Mouse (Mus musculus) stomach, embryonic 14.5 days (tissue): ENCODE measurements around the gene Ccnt1. TPM values are rescaled to one million over a fixed set of nuclear protein-coding genes. Genes with fewer than 3 reads are reported as not detected.

Source experiments
- ATAC-seq: fragments of 200-750 bp; cut with Nextera tagmentation; 2 replicates; pipeline ENCODE4 v1.8.0; 2017; ENCODE audit warnings: low read depth, moderate TSS enrichment; ENCODE audit not compliant: insufficient number of reproducible peaks, insufficient read depth, low FRiP score
- H3K27ac ChIP-seq: fragments of 300-500 bp; sonication (generic); 2 replicates; pipeline ENCODE4 v1.5.1; 2014; ENCODE audit warnings: mild to moderate bottlenecking, low read length, moderate library complexity, mixed read lengths
- H3K27me3 ChIP-seq: fragments of 300-500 bp; sonication (generic); 2 replicates; pipeline ENCODE4 v1.6.1; 2014; ENCODE audit warnings: low read length, control low read depth, mixed read lengths; ENCODE audit not compliant: control insufficient read depth, insufficient read depth
- H3K36me3 ChIP-seq: fragments of 300-500 bp; sonication (generic); 2 replicates; pipeline ENCODE4 v1.6.1; 2014; ENCODE audit warnings: mild to moderate bottlenecking, control low read depth, low read length, moderate library complexity, mixed read lengths; ENCODE audit not compliant: control insufficient read depth, insufficient read depth
- H3K4me1 ChIP-seq: fragments of 300-500 bp; sonication (generic); 2 replicates; pipeline ENCODE4 v1.6.1; 2014; ENCODE audit warnings: low read length, control low read depth, mixed read lengths; ENCODE audit not compliant: control insufficient read depth, insufficient read depth
- H3K4me2 ChIP-seq: fragments of 300-500 bp; sonication (generic); replicated peaks from 2 replicates; pipeline ENCODE4 v1.6.1; 2014; ENCODE audit warnings: low read depth, low read length, control low read depth
- H3K4me3 ChIP-seq: fragments of 300-500 bp; sonication (generic); 2 replicates; pipeline ENCODE4 v1.5.1; 2014; ENCODE audit warnings: low read depth, low read length, control low read depth
- H3K9ac ChIP-seq: fragments of 300-500 bp; sonication (generic); replicated peaks from 2 replicates; pipeline ENCODE4 v1.6.1; 2014; ENCODE audit warnings: low read depth, mild to moderate bottlenecking, control low read depth, low read length, moderate library complexity, mixed read lengths
- H3K9me3 ChIP-seq: fragments of 300-500 bp; sonication (generic); 2 replicates; pipeline ENCODE4 v1.6.1; 2016; ENCODE audit warnings: low read depth, low read length, control low read depth; ENCODE audit not compliant: control insufficient read depth
- WGBS: fragments of 180-500 bp; shearing (Covaris S2); extraction: QIAGEN DNeasy Blood & Tissue Kit; methylation state at CpG from one replicate; pipeline ENCODE4 v1.1.7; 2014; 5-methylcytosine and 5-hydroxymethylcytosine counted together
- polyA plus RNA-seq: library from polyadenylated mRNA; unstranded; fragments of >200 nt; fragmentation: Nextera tagmentation; extraction: Ambion mirVana; gene quantifications from 2 replicates; pipeline ENCODE4 v1.2.1, GENCODE M21; 2014

The Ccnt1 gene
- 60.0 and 61.2 TPM in 2 replicates for polyA plus RNA-seq

DNA sequence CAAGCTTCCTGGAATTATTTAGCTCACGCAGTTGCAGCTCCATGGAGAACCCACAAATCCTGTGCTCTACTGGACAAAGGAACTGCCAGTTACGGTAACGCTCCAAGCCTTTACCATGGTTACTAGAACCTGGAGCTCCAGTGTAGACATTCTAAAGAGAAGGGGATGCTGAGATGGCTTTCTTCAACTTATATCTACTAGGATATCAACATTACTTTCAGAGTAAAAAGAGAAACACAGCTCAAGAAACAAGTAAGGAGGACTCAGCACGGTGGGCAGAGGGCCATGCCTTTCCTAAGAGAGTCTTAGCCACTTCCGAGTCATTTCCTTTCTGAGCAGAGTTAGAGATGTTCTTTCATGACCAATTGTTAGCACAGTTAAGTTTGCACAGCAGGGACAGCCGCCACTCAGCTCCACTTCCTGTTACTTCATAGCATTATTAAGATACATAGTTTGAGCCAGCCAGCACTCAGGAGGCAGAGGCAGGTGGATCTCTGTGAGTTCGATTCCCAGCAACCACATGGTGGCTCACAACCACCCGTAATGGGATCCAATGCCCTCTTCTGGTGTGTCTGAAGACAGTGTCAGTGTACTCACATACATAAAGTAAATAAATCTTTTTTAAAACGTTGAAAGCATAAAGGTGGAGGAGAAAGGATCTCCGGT, at the start of gene Ccnt1, which contains the start of gene 4930415O20Rik:
Gene Ccnt1 (minus strand): TSS at position 51 of the 666 bp plus-strand sequence.
Gene 4930415O20Rik (plus strand): TSS at position 132 of the 666 bp plus-strand sequence.
- H3K9me3 ChIP-seq = no peaks in the 10 kb centered on the region
- H3K4me3 ChIP-seq = no peak within 1 kb of the TSS
- peaks cover 11% of the 10 kb centered on the region; the same call in 1 of the 2 replicates for H3K4me1 ChIP-seq
- no peaks in the 10 kb centered on the region for H3K36me3 ChIP-seq
- no peak within 1 kb of the TSS for H3K9ac ChIP-seq
- H3K4me2 ChIP-seq = no peak within 1 kb of the TSS
- WGBS = 81% methylated on average over 10 of the region's 10 CpGs
- H3K27ac ChIP-seq = no peak within 1 kb of the TSS
- ATAC-seq = no peak
- no peaks in the 10 kb centered on the region for H3K27me3 ChIP-seq

DNA sequence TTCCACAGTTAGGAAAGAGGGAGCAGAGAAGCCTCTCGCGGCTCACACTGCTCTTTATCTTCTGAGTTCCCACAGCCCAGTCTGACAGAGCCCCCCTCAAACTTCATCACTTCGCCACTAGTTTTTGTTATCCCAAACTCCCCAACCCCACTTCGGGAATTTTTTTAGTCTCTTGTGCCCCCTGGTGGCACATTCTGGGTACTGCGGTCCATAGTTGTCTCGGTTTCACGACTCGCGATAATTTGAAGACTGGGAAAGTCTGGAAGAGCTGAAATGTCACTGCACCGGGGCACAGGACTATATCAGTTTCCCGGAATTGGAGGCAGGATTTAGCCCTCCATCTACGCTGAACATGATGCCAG, 46.4 kb upstream of the Ccnt1 start:
- Histone ChIP-seq H3K27ac (no peak overlapping the region), H3K27me3 (no peaks in the 10 kb centered on the region), H3K4me1 (0 out of 2 replicates have a peak, but pooled peaks cover 4% of the 10 kb centered on the region), H3K9me3 (no peaks in the 10 kb centered on the region), H3K4me2 (no peak overlapping the region), H3K36me3 (no peaks in the 10 kb centered on the region), H3K9ac (no peak overlapping the region), H3K4me3 (no peak overlapping the region)
- ATAC-seq = no peak
- WGBS = under 1% methylated on average over 12 of the region's 12 CpGs

DNA sequence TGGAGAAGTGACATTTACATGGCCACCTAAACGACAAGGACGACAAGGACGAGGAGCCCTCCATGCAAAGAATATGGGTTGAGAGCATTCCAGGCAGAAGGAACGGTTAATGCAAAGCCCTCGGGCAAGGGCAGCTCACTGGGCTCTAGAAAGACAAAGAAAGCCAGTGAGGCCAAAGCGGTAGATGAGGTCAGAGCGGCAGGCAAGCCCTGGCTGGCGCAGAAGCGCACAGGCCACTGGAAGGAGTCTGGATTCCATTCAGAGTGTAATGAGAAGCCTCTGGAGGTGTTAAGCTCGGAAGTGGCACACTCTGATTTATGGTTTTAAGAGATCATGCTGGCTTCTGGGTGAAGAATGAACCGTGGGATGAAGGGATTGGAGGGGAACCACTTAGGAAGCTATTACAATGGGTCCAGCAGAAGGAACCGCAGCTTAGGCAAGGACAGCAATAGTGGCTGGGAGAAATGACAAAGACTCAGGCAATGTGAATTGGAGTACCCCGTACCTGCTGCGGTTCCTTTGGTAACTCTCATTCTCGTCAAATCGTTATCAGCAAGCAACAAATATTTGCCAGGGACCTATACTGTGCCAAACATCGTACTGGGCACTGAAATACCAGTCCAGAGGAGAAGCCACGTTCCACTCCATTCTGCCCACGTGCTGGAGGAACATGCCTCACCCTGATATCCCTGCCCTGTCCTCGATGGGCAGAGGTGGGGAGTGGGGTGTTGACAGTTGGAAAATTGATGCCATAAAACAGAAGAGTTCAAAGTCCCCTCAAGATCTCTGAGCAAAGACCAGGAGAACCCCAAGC, 45.8 kb upstream of the Ccnt1 start:
- 36% methylated on average over 20 of the region's 20 CpGs for WGBS
- Histone ChIP-seq H3K4me3 (no peak overlapping the region), H3K4me1 (0 out of 2 replicates have a peak, but pooled peaks cover 4% of the 10 kb centered on the region), H3K27me3 (no peaks in the 10 kb centered on the region), H3K27ac (no peak overlapping the region), H3K36me3 (no peaks in the 10 kb centered on the region), H3K4me2 (no peak overlapping the region), H3K9ac (no peak overlapping the region), H3K9me3 (no peaks in the 10 kb centered on the region)
- no peak for ATAC-seq

DNA sequence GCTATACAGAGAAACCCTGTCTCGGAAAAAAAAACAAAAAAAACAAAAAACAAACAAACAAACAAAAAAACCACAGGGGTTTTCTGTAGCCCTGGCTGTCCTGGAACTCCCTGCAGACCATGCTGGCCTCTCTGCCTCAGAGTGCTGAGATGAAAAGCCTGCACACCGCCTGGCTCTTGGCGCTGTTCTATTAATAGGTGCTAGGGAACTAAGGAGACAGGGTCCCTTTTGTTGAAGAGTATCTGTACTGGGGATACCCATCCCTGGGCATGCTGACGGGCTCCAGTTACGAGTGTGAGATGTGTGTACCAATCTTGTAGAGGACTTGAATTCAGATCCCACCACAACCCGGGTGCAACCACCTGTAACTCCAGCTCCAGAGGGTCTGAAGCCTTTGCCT, 45.0 kb upstream of the Ccnt1 start:
- no peak for ATAC-seq
- Histone ChIP-seq H3K9me3 (no peaks in the 10 kb centered on the region), H3K36me3 (no peaks in the 10 kb centered on the region), H3K4me1 (0 out of 2 replicates have a peak, but pooled peaks cover 4% of the 10 kb centered on the region), H3K27me3 (no peaks in the 10 kb centered on the region), H3K9ac (no peak overlapping the region), H3K27ac (no peak overlapping the region), H3K4me2 (no peak overlapping the region), H3K4me3 (no peak overlapping the region)
- 74% methylated on average over 6 of the region's 6 CpGs for WGBS

DNA sequence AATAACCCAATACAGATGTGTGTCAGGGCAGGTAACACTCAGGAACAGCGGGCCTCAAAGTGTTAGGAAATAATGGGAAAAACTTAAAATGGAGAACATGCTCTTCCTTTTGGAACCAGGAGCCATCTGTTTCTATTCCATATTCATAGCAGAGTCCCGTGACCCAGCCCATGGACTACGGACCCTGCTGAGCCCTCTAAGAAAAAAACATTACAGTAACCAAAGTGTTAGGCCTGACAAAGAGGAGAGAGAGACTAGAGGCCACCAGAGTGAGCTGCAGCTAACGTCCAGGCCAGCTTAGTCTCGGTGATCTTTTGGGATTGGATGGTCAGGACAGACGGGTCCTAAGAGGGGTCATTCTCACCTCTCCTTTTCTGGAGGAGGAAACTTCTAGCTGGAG, 44.2 kb upstream of the Ccnt1 start:
- no peak overlapping the region; the same call in 1 of the 2 replicates for H3K27ac ChIP-seq
- no peaks in the 10 kb centered on the region for H3K9me3 ChIP-seq
- H3K27me3 ChIP-seq = no peaks in the 10 kb centered on the region
- H3K36me3 ChIP-seq = no peaks in the 10 kb centered on the region
- H3K4me2 ChIP-seq = no peak overlapping the region
- no peak overlapping the region for H3K9ac ChIP-seq
- WGBS = 53% methylated on average over 6 of the region's 6 CpGs
- no peak overlapping the region for H3K4me3 ChIP-seq
- no peak for ATAC-seq
- H3K4me1 ChIP-seq = peaks cover 8% of the 10 kb centered on the region

DNA sequence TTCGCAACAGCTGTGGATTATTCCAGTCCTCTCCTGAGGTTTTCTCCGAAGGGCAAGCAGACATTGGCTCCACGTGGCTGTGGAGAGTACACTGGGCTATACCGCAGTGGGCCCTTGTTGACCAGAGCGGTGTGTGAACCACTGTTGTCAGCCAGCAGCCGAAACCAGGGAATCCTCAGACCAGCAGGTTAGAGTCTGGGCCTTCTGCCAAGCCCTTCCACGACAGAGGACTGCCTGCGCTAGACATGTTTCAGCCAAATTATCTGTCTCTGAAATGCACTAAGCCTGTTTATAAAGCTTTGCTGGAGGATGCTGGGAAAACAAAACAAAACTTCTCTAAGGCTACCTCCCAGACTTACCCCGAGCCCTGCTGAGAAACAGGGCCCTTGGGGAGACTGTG, 43.8 kb upstream of the Ccnt1 start:
- no peaks in the 10 kb centered on the region for H3K9me3 ChIP-seq
- ATAC-seq = no peak

DNA sequence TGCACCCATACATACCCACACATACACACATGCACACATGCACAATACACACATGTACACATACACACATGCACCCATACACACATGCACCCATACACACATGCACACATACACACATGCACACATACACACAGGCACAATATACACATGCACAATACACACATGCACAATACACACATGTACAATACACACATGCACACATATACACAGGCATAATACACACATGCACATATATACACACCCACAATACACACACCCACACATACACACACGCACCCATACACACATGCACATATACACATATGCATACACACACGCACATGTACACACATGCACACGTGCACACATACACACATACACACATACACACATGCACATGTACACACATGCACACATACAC, 41.5 kb upstream of the Ccnt1 start:
- H3K4me2 ChIP-seq = no peak overlapping the region
- H3K9me3 ChIP-seq = no peaks in the 10 kb centered on the region
- peaks cover 19% of the 10 kb centered on the region for H3K4me1 ChIP-seq
- no peaks in the 10 kb centered on the region for H3K36me3 ChIP-seq
- H3K4me3 ChIP-seq = no peak overlapping the region
- no peaks in the 10 kb centered on the region for H3K27me3 ChIP-seq
- 97% methylated on average over 3 of the region's 3 CpGs for WGBS
- no peak for ATAC-seq
- H3K27ac ChIP-seq = no peak overlapping the region
- H3K9ac ChIP-seq = no peak overlapping the region

More for the DNA sequence above, 43.8 kb upstream of the Ccnt1 start:
- Histone ChIP-seq H3K4me2 (no peak overlapping the region), H3K36me3 (no peaks in the 10 kb centered on the region), H3K4me3 (no peak overlapping the region), H3K27me3 (no peaks in the 10 kb centered on the region), H3K9ac (no peak overlapping the region), H3K4me1 (peaks cover 8% of the 10 kb centered on the region), H3K27ac (no peak overlapping the region; the same call in 1 of the 2 replicates)
- WGBS = 54% methylated on average over 9 of the region's 9 CpGs

DNA sequence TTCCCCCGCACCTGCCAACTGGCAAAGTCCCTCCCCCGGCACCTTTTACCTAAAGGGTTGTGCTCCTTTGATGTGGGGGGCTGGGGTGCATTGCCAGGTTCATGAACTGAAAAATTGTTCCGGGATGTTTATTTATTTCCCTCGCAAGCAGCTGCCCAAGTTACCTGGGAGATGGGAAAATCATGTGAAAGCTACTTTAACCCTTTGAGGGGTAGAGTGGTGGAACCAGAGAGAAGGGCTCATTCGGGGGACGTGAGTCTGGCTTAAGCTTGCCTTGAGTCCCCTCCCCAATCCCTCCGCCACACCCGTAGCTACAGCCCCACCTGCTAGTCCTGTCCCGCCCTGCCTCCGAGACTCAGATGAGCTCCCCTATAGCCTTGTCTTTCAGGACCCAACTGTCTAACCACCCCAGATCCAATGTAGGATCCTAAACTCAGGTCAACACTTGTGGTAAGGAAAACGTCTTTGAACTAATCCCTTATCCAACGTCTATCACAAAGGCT, 39.5 kb upstream of the Ccnt1 start:
- ATAC-seq = no peak
- WGBS = 4% methylated on average over 12 of the region's 12 CpGs
- Histone ChIP-seq H3K4me2 (peak overlapping the region; percentile 89), H3K27ac (peak overlapping the region; percentile 96), H3K9ac (peak overlapping the region; percentile 90), H3K4me3 (peak overlapping the region; percentile 80), H3K4me1 (peaks cover 29% of the 10 kb centered on the region), H3K27me3 (no peaks in the 10 kb centered on the region), H3K9me3 (no peaks in the 10 kb centered on the region), H3K36me3 (no peaks in the 10 kb centered on the region)
